Mouse (Mus musculus) neural tube, embryonic 14.5 days (tissue): ENCODE data around the gene Ap3s2. TPM values are rescaled to one million over a fixed set of nuclear protein-coding genes. Genes with fewer than 3 reads are reported as not detected.

ENCODE experiments used
- ATAC-seq: fragments of 200-750 bp; cut with Nextera tagmentation; 2 replicates; pipeline ENCODE4 v1.8.0; 2017; ENCODE audit warnings: low read depth, mild to moderate bottlenecking, moderate TSS enrichment, moderate library complexity
- H3K27ac ChIP-seq: fragments of 300-500 bp; sonication (generic); 2 replicates; pipeline ENCODE4 v1.5.1; 2014; ENCODE audit warnings: low read depth, mild to moderate bottlenecking, control low read depth, low read length, moderate library complexity, mixed read lengths
- H3K27me3 ChIP-seq: fragments of 300-500 bp; sonication (generic); 2 replicates; pipeline ENCODE4 v1.6.1; 2014; ENCODE audit warnings: low read length; ENCODE audit not compliant: control insufficient read depth, insufficient read depth
- H3K36me3 ChIP-seq: fragments of 300-500 bp; sonication (generic); 2 replicates; pipeline ENCODE4 v1.6.1; 2014; ENCODE audit warnings: low read length, mixed read lengths; ENCODE audit not compliant: control insufficient read depth, insufficient read depth
- H3K4me1 ChIP-seq: fragments of 300-500 bp; sonication (generic); 2 replicates; pipeline ENCODE4 v1.6.1; 2014; ENCODE audit warnings: low read length; ENCODE audit not compliant: control insufficient read depth, insufficient read depth
- H3K4me2 ChIP-seq: fragments of 300-500 bp; sonication (generic); 2 replicates; pipeline ENCODE4 v1.6.1; 2014; ENCODE audit warnings: mild to moderate bottlenecking, low read depth, low read length, control low read depth
- H3K4me3 ChIP-seq: fragments of 300-500 bp; sonication (generic); 2 replicates; pipeline ENCODE4 v1.5.1; 2014; ENCODE audit warnings: low read depth, low read length, control low read depth, mixed read lengths
- H3K9ac ChIP-seq: fragments of 300-500 bp; sonication (generic); replicated peaks from 2 replicates; pipeline ENCODE4 v1.6.1; 2014; ENCODE audit warnings: low read depth, mild to moderate bottlenecking, control low read depth, low read length, mixed read lengths
- H3K9me3 ChIP-seq: fragments of 300-500 bp; sonication (generic); 2 replicates; pipeline ENCODE4 v1.6.1; 2016; ENCODE audit warnings: low read length; ENCODE audit not compliant: control insufficient read depth
- WGBS: fragments of 180-500 bp; shearing (Covaris S2); extraction: QIAGEN DNeasy Blood & Tissue Kit; methylation state at CpG from one replicate; pipeline ENCODE4 v1.1.7; 2014; 5-methylcytosine and 5-hydroxymethylcytosine counted together
- polyA plus RNA-seq: library from polyadenylated mRNA; unstranded; fragments of >200 nt; fragmentation: Nextera tagmentation; extraction: Ambion mirVana; gene quantifications from 2 replicates; pipeline ENCODE4 v1.2.1, GENCODE M21; 2014

Gene Ap3s2
- polyA plus RNA-seq, 1 experiment from 2014 or later = 42.0 TPM

DNA sequence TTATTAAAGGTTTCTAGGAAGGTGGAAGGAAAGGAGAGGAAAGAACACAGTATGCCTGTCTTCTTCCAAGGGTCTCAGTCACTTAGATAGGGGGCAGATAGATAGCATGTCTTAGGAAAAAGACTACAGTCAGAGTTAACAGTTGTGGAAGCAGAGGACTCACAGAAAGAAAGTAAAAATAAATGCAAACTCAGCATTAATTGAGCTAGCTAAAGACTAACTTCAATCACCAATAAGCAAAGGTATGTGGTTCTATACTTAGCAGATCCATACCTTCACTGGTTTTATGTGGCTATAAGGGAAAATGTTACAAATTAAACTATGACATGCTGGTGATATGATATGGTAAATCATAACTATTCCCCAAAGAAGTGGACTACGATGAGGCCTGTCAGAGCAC is 25.7 kb downstream of the Ap3s2 start:
- no peak for ATAC-seq
- H3K9me3 ChIP-seq = no peaks in the 10 kb centered on the region
- no peak overlapping the region for H3K27ac ChIP-seq
- H3K9ac ChIP-seq = no peak overlapping the region
- H3K4me3 ChIP-seq = no peak overlapping the region
- 96% methylated on average over 1 of the region's 1 CpGs for WGBS
- H3K36me3 ChIP-seq = peaks cover 25% of the 10 kb centered on the region
- no peaks in the 10 kb centered on the region for H3K27me3 ChIP-seq
- H3K4me1 ChIP-seq = no peaks in the 10 kb centered on the region
- no peak overlapping the region for H3K4me2 ChIP-seq

DNA sequence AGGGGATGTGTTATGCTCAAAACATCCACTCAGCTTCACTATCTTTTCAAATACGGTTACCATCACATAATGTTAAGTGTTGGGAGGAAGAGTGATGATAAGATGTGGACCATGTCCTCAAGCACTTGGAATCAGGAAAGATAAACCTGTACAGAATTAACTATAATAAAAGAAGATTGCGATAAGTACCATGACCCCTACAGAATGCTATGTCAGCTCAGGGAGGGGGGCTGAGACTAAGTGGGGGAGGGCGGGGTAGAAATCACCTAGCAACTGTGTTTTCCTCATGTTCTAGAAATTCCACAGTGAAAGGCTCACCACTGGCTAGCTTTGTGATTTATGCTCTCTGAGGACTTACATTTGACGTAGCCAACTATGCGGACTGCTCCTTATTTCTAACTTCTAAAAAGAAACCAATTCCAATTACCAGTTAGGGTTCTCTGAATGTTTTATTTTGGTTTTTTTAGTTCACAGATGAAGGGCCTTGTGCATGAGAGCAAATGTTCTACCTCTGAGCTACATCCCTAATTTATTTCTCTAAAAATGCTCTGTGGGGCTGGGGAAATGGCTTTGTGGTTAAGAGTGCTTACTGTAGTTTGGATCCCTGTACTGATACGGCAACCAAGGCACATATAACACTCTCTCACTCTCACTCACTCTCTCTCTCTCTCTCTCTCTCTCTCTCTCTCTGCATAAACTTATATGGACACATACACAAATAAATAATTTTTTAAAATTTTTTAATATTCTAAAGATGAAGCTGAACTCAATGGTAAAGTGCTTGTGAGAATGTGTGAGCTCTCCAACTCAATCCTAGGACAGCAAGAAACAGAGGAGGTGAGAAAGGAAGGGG is 27.6 kb downstream of the Ap3s2 start:
- Histone ChIP-seq H3K4me3 (no peak overlapping the region), H3K9ac (no peak overlapping the region), H3K27ac (no peak overlapping the region), H3K36me3 (peaks cover 21% of the 10 kb centered on the region), H3K9me3 (no peaks in the 10 kb centered on the region), H3K4me2 (no peak overlapping the region), H3K4me1 (no peaks in the 10 kb centered on the region), H3K27me3 (no peaks in the 10 kb centered on the region)
- 85% methylated on average over 6 of the region's 6 CpGs for WGBS
- ATAC-seq = no peak

- H3K4me2 ChIP-seq = no peak overlapping the region
- no peak for ATAC-seq
- H3K27me3 ChIP-seq = no peaks in the 10 kb centered on the region
- WGBS = 93% methylated on average over 15 of the region's 15 CpGs
- peaks cover 19% of the 10 kb centered on the region; the same call in 1 of the 2 replicates for H3K36me3 ChIP-seq
- H3K27ac ChIP-seq = no peak overlapping the region
- no peaks in the 10 kb centered on the region for H3K4me1 ChIP-seq
- no peak overlapping the region for H3K9ac ChIP-seq
- no peaks in the 10 kb centered on the region for H3K9me3 ChIP-seq
- H3K4me3 ChIP-seq = no peak overlapping the region
Observed at GRCm38 (mm10) chr7:79890436-79891221, 29.8 kb downstream of the Ap3s2 start.

DNA sequence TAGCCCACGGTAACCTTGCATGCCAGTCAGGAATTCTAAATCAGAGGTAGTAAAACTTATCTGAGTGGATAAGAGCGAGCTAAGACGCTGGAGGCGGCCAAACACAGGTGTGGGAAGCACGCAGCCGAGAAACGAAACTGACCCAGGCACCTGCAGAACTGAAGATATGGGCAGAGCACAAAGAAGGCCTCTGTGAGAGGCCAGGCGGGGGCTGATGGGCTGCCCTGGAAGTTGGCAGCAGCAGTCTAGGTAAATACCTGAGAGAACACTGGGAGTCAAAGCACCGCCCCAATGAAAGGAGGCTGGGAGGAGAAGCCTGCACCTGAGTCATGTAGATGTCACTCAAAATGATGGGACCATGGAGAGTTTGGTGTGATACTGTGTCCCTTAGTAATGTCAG is 31.8 kb downstream of the Ap3s2 start:
- WGBS = 94% methylated on average over 9 of the region's 9 CpGs
- no peak for ATAC-seq

GRCm38 (mm10) chr7:79883613-79884334 is 36.7 kb downstream of the Ap3s2 start:
- H3K27ac ChIP-seq = no peak overlapping the region
- peaks cover 26% of the 10 kb centered on the region for H3K36me3 ChIP-seq
- H3K9ac ChIP-seq = no peak overlapping the region
- no peaks in the 10 kb centered on the region for H3K27me3 ChIP-seq
- H3K4me2 ChIP-seq = no peak overlapping the region
- no peaks in the 10 kb centered on the region for H3K4me1 ChIP-seq
- no peak overlapping the region for H3K4me3 ChIP-seq
- no peak for ATAC-seq
- no peaks in the 10 kb centered on the region for H3K9me3 ChIP-seq
- WGBS = 96% methylated on average over 7 of the region's 7 CpGs

More for the DNA sequence above, 31.8 kb downstream of the Ap3s2 start:
- Histone ChIP-seq H3K27ac (no peak overlapping the region), H3K9ac (no peak overlapping the region), H3K36me3 (peaks cover 28% of the 10 kb centered on the region), H3K4me1 (no peaks in the 10 kb centered on the region), H3K9me3 (no peaks in the 10 kb centered on the region), H3K4me2 (no peak overlapping the region), H3K4me3 (no peak overlapping the region), H3K27me3 (no peaks in the 10 kb centered on the region)

GRCm38 (mm10) chr7:79881901-79882300 is 38.5 kb downstream of the Ap3s2 start:
- H3K27me3 ChIP-seq = no peaks in the 10 kb centered on the region
- H3K27ac ChIP-seq = no peak overlapping the region
- ATAC-seq = no peak
- H3K9ac ChIP-seq = no peak overlapping the region
- 96% methylated on average over 6 of the region's 6 CpGs for WGBS
- no peak overlapping the region for H3K4me2 ChIP-seq
- H3K4me3 ChIP-seq = no peak overlapping the region
- H3K36me3 ChIP-seq = peaks cover 23% of the 10 kb centered on the region
- no peaks in the 10 kb centered on the region for H3K9me3 ChIP-seq
- H3K4me1 ChIP-seq = no peaks in the 10 kb centered on the region

- Histone ChIP-seq H3K4me1 (no peaks in the 10 kb centered on the region), H3K36me3 (peaks cover 23% of the 10 kb centered on the region), H3K27me3 (no peaks in the 10 kb centered on the region), H3K4me3 (no peak overlapping the region), H3K27ac (no peak overlapping the region), H3K4me2 (no peak overlapping the region), H3K9me3 (no peaks in the 10 kb centered on the region), H3K9ac (no peak overlapping the region)
- ATAC-seq = no peak
- WGBS = 53% methylated on average over 3 of the region's 3 CpGs
Observed at GRCm38 (mm10) chr7:79880998-79881397, 39.5 kb downstream of the Ap3s2 start.

DNA sequence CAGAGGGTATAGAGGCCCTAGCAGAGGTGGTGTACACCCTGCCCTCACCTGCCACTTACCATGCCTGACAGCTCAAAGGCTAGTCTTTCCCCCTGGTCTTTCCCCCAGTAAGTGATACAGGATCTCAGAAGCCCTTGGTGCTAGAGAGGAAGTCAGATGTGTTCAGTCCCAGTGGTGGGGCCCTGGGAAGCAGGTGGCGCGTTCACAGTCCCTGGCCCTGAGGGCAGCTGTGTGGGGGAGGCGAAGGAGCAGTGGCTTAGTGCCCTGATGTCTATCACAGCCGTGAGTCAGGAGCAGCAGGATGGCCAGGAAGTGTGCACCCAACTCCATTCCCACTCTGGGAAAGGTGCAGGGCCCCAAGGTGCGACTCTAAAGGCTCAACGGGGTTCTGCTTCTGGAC is 40.4 kb downstream of the Ap3s2 start:
- Histone ChIP-seq H3K4me2 (no peak overlapping the region), H3K36me3 (peaks cover 17% of the 10 kb centered on the region), H3K9ac (no peak overlapping the region), H3K9me3 (no peaks in the 10 kb centered on the region), H3K4me3 (no peak overlapping the region), H3K4me1 (no peaks in the 10 kb centered on the region), H3K27ac (no peak overlapping the region), H3K27me3 (no peaks in the 10 kb centered on the region)
- no peak for ATAC-seq
- 86% methylated on average over 6 of the region's 6 CpGs for WGBS
